Mouse (Mus musculus): Measurements from ENCODE around the gene Med13.
"Not testable (repeated sequence)": the region's sequence is repeated elsewhere in the genome, so short reads cannot be mapped to it uniquely, and the experiment has no call there.

Med13 gene

GRCm38 (mm10) chr11:86378981-86379380 is 21.6 kb upstream of the Med13 start:
- no peak for DNase-seq

DNA sequence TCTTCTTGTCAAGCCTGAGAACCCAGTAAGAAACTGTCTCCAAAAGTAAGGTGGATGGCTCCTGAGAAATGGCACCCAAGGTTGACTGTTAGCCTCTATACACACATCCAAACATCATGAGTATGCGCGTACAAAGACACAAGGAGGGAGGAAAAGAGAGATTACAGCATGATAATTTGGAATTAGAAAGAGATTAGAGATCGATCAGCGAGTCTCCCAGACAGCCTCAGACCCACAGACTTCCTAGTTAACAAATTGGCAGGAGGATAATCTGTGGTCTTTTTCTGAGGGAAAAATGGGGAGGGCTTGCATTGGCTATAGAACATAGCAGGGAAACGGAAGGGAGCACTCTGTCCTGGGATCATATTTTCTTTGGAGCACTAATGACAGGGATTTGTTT is 20.4 kb upstream of the Med13 start:
- DNase-seq, result no peak

- DNase-seq, result no peak
Observed at GRCm38 (mm10) chr11:86376707-86377106, 19.3 kb upstream of the Med13 start.

- no peak for DNase-seq
Observed at GRCm38 (mm10) chr11:86375086-86375485, 17.7 kb upstream of the Med13 start.

- peak; percentile 66 to 81 for DNase-seq
Observed at GRCm38 (mm10) chr11:86371266-86371665, 13.9 kb upstream of the Med13 start.

- peak; percentile 34 to 45 for DNase-seq
Observed at GRCm38 (mm10) chr11:86369860-86370259, 12.5 kb upstream of the Med13 start.

DNA sequence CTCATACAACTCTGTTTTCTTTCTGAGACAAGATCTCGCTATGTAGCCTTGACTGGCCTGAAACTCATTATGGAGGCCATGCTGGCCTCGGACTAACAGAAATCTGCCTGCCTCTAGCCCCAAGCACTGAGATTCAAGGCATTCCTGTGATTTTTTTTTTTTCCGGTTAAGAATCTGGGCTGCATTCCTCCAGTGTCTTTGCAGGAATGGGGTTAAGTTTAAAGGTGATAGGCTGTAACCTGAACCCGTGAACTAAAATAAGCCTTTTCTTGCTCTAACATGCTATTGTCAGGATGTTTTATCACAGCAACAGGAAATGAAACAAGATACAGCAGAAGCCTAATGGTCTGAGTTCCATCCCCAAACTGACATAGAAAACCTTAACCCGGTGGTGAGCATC is 11.6 kb upstream of the Med13 start:
- no peak for DNase-seq

DNA sequence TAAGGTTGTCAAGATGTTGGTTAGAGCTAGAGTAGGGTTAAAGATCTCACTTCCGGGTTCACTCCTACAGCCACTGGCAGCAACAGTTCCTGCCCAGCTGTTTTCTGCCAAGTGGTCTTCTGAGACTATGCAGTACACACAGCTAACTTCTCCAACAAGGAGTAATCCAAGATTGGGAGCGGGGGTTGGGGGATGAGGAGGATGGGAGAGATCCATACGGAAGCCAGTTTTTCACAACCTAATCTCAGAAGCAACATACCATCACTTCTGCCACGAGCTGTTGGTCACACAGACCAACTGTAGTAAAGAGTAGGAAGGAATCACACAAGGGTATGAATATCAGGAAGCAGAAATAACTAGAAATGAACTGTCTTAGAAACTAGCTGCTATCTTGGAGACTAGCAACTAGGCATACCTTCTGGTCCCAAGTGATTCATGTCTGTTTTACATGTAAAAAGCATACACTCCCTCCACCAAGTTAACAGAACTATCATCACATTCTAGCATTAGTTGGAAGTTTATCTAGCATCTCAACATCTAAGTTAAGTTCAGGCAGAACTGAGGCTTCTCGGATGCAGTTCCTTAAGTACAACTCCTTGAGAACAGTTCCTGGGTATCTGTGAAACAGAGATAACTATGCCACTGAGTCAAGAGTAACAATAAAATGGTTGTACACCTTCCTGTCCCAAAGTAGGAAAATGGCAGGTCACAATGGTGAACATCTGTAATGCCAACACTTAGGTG is 7.5 kb upstream of the Med13 start:
- DNase-seq, result no peak

DNA sequence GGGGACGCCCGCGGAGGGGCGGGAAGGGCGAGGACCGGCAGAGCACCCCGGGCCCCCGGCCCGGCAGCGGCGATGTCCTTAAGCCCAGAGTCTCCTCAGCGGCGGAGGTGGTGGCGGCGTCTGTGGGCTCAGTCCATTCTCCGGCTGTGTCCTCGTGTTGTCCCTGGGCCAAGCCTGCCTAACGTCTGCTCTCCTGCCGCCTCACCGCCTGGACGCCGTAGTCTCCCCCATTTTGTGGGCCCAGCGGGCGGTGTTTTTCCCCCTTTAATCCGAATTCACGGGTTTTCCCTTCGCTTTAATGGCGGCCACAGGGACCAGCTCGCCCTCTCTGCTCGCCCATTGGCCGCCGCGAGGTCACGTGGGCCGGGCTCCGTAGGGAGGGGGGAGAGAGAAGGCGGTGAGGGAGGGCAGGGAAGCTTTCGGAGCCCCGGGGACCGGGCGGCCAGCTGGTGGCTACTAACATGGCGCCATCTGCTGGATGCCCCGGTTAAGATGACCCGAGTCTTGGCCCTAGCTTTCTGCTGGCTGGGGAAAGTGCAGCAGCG is 654 bp upstream of the Med13 start:
- DNase-seq, result peak; percentile 99

GRCm38 (mm10) chr11:86356007-86356853 is 1.2 kb downstream of the Med13 start:
- no peak for DNase-seq

DNA sequence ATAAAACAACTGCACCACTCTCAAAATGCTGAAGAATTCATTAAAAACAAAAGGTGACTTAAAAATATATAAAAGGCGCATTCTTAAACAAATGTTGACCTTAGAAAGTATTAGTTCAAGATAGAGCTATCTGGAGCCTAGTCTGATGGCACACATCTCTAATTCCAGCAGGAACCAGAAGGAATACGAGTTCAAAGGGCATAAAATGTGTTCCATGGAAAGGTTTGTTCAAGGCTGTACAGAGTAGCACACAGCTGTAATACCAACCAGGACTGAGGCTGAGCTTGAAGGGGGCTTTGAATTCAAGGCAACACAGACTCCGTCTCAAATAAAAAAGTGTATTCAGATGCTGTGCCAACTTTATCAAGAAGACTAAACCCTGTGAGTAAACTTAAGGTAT is 3.8 kb downstream of the Med13 start:
- DNase-seq, result no peak

- no peak for DNase-seq
Observed at GRCm38 (mm10) chr11:86351766-86352315, 5.6 kb downstream of the Med13 start.

GRCm38 (mm10) chr11:86350636-86351138 is 6.7 kb downstream of the Med13 start:
- DNase-seq, result no peak

DNA sequence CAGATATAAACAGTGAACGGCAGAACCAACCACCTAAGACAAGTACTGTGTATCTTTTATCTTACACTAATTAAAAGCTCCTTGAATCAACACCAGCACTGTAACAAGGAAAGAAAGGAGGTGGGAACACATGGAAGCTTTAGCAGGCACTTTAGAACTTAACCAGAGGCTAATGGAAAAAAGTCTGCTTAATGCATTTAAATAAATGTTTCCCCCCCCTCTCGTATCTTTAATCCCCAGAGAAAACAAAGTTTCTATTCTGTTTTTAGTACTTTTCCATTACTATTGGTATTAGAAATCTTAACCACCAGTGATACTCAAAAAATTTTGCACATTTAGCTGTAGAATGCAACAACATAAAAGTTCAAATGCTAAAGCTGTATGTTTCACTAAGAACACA is 8.1 kb downstream of the Med13 start:
- no peak for DNase-seq

DNA sequence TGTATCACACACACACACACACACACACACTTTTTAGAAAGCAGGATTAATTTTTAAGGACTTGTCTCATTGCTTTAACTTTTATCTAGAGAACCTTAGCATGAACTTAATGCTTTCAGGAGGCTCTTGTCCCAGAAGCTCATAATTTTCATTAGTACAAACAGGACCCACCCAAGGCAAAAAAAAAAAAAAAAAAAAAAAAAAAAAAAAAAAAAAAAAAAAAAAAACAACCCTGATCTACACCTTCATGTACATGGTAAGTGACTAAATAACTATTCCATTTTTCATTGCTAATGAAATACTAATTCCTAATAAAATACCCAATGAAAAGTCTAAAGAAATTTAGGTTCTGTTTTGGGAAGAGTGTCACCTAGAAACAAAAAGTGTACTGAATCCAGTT is 8.5 kb downstream of the Med13 start:
- DNase-seq, result no peak

DNA sequence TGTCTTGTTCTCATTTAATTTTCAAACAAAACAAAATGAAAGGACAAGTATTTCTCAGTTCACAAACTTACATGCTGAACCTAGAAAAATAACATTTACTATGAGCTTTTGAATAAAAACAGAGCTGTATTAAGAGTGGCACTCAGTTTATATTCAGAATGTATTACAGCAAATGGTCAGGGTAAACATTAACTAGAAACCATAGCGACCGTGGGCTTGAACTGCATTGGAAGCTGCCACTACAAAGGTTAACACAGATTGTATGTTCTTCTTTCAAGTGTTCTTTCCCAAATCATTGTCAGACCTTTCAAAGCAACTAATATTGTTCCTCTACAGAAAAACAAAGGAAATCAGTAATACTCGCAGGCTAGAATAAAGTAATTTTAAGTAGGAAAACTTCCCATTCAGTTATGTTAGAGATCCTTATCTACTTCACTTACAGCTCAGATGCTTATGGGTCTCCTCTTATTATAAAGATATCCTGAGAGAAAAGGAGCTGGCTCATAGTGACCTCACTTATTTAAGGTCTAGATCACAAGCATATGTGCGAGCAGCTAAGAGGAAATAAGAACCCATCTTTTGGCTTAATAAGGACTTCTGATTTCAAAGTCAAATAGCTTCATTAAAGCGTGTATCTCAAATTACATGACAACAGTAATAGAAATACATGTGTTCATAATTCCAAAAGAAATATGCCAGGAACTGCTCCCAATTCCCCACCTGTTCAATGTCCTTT is 9.8 kb downstream of the Med13 start:
- no peak for DNase-seq

GRCm38 (mm10) chr11:86346525-86346924 is 10.9 kb downstream of the Med13 start:
- DNase-seq, result no peak

- DNase-seq, result not testable (repeated sequence)
Observed at GRCm38 (mm10) chr11:86344940-86345339, 12.5 kb downstream of the Med13 start.

DNA sequence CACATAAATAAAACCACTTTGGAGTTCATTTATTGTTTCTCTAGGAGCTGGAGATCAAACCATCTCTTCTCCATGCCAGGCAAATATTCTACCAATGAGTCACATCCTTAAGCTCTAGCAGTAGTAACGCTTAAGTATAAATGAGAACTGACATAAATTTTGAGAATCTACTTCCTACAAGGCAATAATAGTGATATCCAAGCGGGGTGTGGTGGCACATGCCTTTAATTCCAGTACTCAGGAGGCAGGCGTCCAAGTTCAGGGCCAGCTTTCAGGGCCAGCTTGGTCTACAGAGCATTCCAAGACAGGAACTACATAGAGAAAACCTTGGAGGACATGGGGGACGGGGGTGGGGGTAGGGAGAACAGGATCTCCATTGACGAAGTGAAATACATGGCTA is 33.2 kb downstream of the Med13 start:
- DNase-seq, result no peak

GRCm38 (mm10) chr11:86314992-86315391 is 42.4 kb downstream of the Med13 start:
- not testable (repeated sequence) for DNase-seq

GRCm38 (mm10) chr11:86310280-86310679 is 47.1 kb downstream of the Med13 start:
- no peak for DNase-seq

- not testable (repeated sequence) for DNase-seq
Observed at GRCm38 (mm10) chr11:86292201-86292600, 65.2 kb downstream of the Med13 start.

DNA sequence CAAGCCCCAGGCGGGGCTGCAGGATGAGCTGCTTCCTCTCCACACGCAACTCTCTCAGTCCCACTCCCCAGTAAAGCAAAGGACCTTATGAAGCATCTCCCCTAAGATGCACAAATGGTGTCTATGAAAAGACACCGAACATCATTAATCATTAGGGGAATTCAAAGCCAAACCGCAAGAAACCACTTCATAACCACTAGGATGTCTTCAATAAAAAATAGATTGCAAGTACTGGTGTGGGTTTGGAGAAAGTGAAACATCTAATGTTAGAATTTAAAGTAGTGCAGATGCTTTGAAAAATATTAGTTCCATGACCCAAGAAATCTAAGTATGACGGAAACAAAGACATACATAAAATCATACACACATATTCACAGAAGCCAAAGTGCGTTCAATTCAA is 65.7 kb downstream of the Med13 start:
- DNase-seq, result no peak
